Mouse (Mus musculus) embryo, embryonic 11.5 days (tissue): Measurements from ENCODE around the gene Camta1.
A peak's percentile ranks its signal among the peaks of the same experiment; 100 is the strongest.

Source experiments
- DNase-seq: peaks from one replicate; pipeline ENCODE4 v3.0.0-alpha.2; 2012; ENCODE audit warnings: low read depth, low spot score

Gene Camta1

GRCm38 (mm10) chr4:151779962-151780459, 81.7 kb downstream of the Camta1 start:
- no peak for DNase-seq

GRCm38 (mm10) chr4:151778511-151778910, 83.2 kb downstream of the Camta1 start:
- DNase-seq, result no peak

DNA sequence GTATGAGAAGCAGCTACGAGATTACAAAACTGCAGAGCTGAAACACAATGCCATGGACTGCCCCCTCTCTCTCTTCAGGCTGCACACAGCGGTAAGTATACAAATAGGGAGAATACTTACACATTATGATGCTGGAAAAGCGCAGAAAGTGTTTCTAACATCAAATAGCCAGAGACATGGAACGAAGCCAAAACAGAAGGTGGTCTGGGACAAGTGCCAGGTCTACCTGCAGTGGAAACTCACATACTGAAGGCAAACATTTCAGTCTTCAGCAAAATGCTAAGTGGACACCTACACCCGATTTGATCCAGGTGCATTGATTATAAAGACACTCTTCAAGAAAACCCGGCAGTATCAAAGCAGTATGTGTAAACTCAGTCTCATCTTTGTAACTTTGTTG, 84.2 kb downstream of the Camta1 start:
- no peak for DNase-seq

GRCm38 (mm10) chr4:151775441-151775840, 86.2 kb downstream of the Camta1 start:
- no peak for DNase-seq

- no peak for DNase-seq
Observed at GRCm38 (mm10) chr4:151773651-151774050, 88.0 kb downstream of the Camta1 start.

GRCm38 (mm10) chr4:151773007-151773406, 88.7 kb downstream of the Camta1 start:
- no peak for DNase-seq

DNA sequence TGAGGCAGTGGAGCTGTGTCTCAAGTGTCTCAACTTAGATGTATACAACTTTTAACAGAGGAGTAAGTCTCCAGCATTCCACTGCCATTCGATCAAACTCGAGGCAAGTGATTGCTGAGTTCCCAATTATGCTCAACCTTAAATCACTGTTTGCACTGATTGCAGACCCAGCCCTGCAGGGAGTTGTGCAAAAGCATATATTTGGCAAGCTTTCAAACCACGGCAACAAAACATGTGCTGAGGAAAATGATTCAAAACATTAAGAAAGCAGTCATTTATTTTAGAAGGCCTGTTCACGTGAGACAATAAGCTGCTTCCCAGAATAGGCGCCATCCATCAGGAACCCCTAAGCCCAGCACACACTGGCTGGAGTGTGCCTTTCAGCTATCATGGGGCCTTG, 91.0 kb downstream of the Camta1 start:
- no peak for DNase-seq

GRCm38 (mm10) chr4:151767786-151768185, 93.9 kb downstream of the Camta1 start:
- DNase-seq, result no peak

DNA sequence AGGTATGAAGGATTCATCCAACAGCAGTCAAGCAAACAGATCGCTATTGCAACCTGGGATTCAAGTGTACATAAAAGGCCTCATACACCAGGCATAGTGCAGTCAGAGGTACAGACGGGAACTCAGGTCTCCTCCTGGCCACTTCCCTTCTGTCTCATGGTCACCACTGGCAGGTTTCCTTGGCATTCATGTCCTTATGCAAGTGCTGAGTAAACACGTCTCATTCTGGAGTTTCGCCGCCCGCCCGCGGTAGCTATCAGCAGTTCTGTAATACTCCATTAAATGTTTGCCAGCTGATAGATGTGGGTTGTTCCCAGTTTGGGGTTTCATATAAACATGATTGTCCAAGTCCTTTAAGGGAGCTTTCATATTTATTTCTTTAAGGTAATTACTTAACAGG, 94.3 kb downstream of the Camta1 start:
- DNase-seq, result no peak

DNA sequence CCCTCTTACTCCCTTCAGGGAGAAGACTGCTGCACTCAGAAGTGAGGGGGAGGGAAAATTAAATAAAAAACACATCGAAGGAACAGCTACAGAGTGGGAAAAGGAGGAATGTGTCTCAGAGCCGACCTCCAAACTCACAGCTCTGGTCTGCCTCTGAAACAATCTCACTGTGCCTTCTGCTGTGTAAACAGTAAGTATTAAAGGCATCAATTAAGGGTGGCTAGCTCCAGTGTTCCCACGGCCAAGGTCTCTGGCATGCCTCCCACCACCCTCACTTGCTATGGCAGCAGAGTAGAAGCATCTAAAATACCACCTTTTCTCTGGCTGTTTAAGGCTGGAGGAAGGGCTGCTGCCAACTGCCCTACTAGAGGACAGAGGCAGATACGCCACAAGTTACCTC, 96.3 kb downstream of the Camta1 start:
- no peak for DNase-seq

DNA sequence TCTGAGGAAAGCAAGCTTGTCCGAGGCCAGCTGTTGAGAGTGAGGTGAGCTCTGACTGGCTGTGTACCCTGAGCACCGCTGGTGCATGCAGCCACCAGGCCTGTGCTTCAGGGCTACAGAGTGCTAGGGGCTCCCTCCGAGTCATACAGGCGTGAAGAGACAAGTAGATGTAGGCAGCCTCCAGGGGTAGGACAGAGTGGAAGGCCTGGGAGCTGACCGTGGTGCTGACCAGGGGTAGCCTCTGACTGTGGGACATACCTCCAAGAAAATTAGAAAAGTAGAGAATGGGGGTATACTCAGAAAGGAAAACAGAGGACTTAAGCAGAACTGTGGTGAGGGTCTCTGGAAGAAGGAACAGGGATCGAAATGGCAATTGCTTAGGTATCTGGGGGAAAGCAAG, 97.7 kb downstream of the Camta1 start:
- DNase-seq, result peak; percentile 44

GRCm38 (mm10) chr4:151759095-151759494, 102.6 kb downstream of the Camta1 start:
- DNase-seq, result peak; percentile 24

GRCm38 (mm10) chr4:151758337-151758736, 103.3 kb downstream of the Camta1 start:
- no peak for DNase-seq

GRCm38 (mm10) chr4:151757261-151757660, 104.4 kb downstream of the Camta1 start:
- no peak for DNase-seq

DNA sequence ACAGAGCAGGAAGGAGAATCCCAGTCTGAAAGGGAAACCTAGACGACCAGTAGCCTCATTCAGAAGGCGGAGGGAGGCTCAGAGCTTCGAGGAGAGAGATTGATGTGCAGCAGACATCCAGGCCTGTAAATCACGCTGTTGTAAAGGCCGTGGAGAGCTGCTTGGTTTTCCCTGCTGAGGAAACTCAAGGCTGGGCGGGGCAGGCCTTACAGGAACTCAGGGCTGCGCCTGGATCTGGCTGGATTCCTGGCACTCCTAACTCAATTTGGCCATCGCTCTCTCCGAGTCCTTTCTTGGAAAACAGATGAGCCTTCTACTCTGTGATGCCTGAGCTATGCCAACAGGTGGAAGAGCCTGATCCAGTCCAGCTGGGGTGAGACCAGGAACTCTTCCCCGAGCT, 105.3 kb downstream of the Camta1 start:
- DNase-seq, result no peak

- no peak for DNase-seq
Observed at GRCm38 (mm10) chr4:151753231-151753630, 108.4 kb downstream of the Camta1 start.

DNA sequence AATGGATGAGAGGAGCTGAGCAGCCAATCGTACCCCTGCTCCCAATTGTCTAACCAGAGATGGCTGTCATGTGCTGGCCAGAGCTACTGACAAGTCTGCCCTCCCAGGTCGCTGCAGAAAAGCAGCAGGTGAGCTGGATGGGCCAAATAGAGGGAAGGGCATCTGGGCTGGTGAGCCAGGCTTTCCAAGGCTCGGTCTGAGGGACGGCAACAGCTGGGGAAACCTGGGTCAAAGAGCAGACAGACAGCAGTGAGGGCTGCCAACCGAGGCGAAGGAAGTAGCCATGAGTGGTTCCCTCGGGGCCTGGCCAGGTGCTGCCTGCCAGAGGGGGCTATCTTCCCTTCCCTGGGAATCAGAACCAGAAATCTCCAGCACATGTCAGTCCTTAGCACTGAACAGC, 109.1 kb downstream of the Camta1 start:
- no peak for DNase-seq

GRCm38 (mm10) chr4:151751270-151751945, 110.3 kb downstream of the Camta1 start:
- no peak for DNase-seq

DNA sequence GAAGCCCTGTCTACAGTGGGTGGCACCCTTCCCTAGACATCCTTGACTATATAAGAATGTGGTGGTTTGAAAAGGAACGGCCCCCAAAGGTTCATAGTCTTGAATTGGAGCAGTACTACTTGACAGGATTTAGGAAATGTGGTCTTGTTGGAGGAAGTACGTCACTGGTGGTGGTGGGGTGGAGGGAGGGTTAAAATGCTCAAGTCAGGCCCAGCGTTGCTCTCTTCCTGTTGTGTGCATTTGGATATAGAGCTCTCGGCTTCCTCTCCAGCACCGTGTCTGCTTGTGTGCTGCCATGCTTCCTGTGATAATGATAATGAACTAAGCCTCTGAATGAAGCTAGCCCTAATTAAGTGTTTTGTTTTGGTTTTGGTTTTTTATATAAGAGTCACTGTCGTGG, 114.0 kb downstream of the Camta1 start:
- no peak for DNase-seq

DNA sequence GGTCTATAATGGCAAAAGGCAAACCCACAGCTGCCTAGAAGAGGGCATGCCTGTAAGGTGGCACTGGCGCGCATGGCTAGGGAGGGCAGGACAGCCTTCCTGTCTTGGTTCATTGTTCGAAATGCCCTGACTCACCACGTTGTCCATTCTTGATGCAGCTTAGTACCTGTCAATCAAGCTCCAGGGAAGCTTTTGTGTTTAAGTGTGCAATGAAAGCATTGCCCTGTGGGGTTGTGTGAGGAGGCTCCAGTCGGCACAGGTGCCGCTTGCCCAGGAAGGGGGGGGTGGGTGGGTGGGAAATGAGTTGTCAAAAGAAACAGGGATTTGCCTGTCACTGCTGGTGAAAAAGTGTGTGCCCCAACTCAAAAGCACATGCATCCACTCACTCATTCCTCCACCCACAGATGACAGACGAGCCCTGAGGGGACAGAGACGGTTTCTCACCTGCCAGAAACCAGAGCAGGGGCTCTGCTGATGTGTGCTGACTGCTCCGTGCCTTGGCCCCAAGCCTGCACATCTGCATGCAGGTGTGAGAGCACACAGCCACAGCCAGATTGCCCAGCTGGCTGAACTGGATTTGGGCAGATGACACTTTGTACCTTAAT, 115.6 kb downstream of the Camta1 start:
- no peak for DNase-seq

DNA sequence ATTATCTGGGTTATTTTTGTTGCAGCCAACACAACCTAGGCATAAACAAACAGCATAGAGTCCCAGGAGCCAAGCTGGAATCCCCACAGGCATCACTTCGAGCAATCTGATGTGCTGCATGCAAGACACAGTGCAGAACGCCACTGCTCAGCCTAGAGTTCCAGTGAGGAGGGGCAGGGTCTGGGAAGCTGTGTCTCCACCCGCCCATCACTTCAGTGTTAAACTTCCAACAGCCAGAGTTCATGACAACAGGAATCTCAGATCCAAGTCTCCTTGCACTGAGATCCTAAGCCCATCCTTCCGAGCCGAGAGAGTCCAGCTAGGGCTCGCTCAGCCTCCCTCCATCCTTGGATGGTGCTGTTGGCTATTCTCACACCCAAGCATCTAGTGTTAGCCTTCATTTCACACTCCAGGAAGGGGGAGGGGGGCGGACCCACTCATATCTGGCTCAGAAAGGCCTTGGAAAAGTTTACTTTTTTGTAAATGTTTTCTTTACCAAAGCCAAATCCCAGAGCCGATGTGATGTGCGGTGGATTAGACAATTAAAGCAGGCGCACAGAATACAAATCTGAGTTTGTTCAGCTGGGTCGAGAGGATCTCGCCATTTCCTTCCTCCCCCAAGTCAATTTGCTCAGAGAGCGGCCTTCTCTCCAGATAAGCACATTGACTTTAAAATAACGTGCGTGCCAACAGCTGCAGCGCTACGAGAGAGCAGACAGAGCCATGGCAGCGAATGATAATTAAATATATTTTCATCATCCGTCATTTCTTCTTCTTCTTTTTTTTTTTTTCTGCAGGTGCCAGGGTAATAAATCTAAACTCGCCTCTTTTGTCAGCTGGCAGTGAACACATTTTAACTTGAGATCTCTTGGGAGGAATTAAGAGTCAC, 120.2 kb downstream of the Camta1 start:
- no peak for DNase-seq

DNA sequence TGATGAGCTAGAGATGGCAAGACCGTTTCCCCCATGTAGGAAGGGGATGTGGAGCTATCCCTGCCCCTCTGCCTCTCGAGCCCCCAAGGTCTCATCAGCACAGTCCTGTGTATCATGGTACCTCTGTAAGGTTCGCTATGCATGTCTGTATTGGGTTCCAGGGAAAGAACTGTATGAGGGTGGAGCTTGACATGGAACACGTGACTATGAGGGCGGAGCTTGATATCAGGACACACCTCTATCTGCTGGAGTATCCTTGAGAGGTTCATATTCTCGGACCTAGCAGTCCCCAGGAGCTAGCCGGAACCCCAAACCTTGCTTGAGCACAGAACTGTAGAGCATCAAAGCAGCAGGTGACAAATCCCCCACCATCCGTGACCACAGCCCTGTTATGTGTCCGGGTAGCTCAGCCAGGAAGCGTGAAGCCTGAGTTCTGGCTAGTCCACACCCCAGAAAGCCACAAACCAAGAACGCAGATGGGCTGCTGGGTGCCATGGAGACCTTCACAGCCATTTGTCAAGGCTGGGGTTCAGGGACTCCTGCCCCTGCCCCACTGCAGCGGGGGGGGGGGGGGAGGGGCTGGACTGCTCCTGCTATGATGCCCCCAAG, 122.2 kb downstream of the Camta1 start:
- DNase-seq, result no peak
